Mouse (Mus musculus): ENCODE results near the gene Tmem25. TPM values are rescaled to one million over a fixed set of nuclear protein-coding genes. Genes with fewer than 3 reads are reported as not detected.

Tmem25 gene
- polyA plus RNA-seq, 1 experiment from 2014 or later, result 4.2 TPM

DNA sequence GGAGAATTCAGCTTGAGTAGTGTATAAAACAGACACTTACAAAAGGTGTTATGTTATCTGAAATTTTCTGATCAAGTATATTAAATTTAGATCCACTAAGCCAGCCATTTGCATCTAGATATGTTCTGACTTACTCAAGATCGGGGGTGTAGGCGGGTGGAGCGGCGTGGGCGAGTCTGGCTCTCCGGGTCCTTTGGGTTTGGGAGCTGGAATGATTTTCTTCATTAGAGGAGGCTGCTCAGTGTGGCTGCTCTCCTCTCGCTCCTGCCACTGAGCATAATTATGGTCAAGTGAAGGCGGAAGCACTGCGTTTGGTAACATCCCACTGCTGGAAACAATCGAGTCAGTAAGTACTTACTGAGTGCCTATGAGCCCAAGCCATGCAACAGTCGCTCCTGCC, 29.8 kb upstream of the Tmem25 start:
- 94% methylated on average over 11 of the region's 11 CpGs for WGBS
- Histone ChIP-seq H3K27ac (ENCODE audit: low read depth, low read length) (no peak overlapping the region; the same call in 1 of the 2 replicates), H3K27me3 (replicated peaks; ENCODE audit: control insufficient read depth, insufficient read depth, low read length) (no peaks in the 10 kb centered on the region), H3K4me2 (replicated peaks; ENCODE audit: low read depth) (no peak overlapping the region), H3K36me3 (ENCODE audit: control insufficient read depth, insufficient read depth) (peaks cover 92% of the 10 kb centered on the region), H3K9me3 (ENCODE audit: control insufficient read depth) (no peaks in the 10 kb centered on the region), H3K9ac (ENCODE audit: low read depth, low read length) (no peak overlapping the region), H3K4me3 (ENCODE audit: low read depth, low read length) (no peak overlapping the region), H3K4me1 (replicated peaks; ENCODE audit: control insufficient read depth, insufficient read depth, low read length) (no peaks in the 10 kb centered on the region)
- TF ChIP-seq CTCF (IDR thresholded peaks at IDR 0.05; ENCODE audit: low read depth), result no peak
- ATAC-seq, result no peak

DNA sequence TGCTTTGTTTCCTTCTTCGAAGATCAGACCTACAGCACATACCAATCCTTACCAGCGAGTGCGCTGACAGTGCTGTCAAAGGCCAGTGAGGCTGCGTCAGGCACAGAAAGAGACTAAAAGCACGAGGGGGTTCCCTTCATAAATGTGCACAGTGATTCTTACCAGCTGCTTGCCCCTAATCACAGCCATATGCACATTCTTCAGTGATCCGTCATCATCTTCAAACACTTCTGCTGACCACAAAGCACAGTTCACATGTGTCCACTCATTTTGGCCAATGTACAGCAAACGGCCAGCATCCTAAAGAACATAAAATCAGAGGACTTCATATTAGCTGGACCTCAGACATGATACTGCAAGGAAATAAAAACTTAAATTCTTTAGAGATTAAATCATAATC, 27.6 kb upstream of the Tmem25 start:
- H3K9ac ChIP-seq (ENCODE audit: low read depth, low read length), result no peak overlapping the region
- H3K27ac ChIP-seq (ENCODE audit: low read depth, low read length), result no peak overlapping the region
- 94% methylated on average over 7 of the region's 7 CpGs for WGBS
- no peaks in the 10 kb centered on the region for H3K27me3 ChIP-seq (replicated peaks; ENCODE audit: control insufficient read depth, insufficient read depth, low read length)
- H3K4me2 ChIP-seq (replicated peaks; ENCODE audit: low read depth), result no peak overlapping the region
- peaks cover 94% of the 10 kb centered on the region for H3K36me3 ChIP-seq (ENCODE audit: control insufficient read depth, insufficient read depth)
- H3K4me1 ChIP-seq (replicated peaks; ENCODE audit: control insufficient read depth, insufficient read depth, low read length), result no peaks in the 10 kb centered on the region
- no peak overlapping the region for H3K4me3 ChIP-seq (ENCODE audit: low read depth, low read length)
- no peak for TF ChIP-seq CTCF (IDR thresholded peaks at IDR 0.05; ENCODE audit: low read depth)
- ATAC-seq, result no peak
- H3K9me3 ChIP-seq (ENCODE audit: control insufficient read depth), result no peaks in the 10 kb centered on the region

DNA sequence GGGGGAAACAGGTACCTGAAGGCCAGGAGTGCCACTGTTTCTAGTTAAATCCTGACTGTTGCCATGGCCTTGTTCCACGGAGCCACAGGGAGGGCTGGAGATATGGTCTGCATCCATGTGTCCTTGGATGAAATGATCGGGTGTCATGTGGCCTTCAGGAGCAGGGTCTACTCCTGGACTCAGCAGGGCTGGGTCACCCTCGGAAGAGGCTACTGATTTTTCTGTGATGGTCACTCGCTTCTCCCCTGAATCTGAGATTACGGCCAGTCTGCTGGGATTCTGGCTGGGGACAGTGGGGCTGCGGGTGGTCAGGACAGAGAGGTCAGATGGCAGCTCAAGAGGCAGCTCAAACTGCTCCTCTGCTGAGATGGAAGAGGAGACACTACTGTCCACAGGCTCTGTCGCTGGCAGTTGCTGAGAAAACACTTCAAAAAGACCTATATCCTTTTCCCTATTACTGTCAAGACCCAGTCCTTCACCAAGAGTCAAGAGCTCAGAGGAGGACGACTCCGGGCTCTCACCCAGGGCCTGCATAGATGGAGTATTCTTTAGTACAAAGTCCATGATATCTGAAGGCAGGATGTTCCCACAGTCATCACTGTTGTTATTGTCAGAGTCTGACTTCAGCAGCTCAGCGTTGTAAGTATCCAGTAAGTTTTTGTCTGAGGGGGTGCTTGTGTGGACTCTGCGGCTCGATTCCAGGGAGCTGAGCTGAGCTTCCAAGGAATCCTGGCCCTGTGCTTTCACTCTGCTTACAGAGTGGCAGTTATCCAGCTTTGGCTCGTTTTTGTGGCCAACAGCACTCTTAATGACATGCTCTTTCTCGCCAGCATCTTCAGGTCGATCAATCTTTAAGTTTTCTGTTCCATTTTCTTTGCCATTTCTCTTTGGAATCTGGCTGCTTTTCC, 21.1 kb upstream of the Tmem25 start:
- Histone ChIP-seq H3K4me3 (ENCODE audit: low read depth, low read length) (no peak overlapping the region), H3K27ac (ENCODE audit: low read depth, low read length) (no peak overlapping the region), H3K4me2 (replicated peaks; ENCODE audit: low read depth) (no peak overlapping the region), H3K9ac (ENCODE audit: low read depth, low read length) (no peak overlapping the region), H3K36me3 (ENCODE audit: control insufficient read depth, insufficient read depth) (peaks cover 98% of the 10 kb centered on the region), H3K27me3 (replicated peaks; ENCODE audit: control insufficient read depth, insufficient read depth, low read length) (no peaks in the 10 kb centered on the region), H3K4me1 (replicated peaks; ENCODE audit: control insufficient read depth, insufficient read depth, low read length) (no peaks in the 10 kb centered on the region), H3K9me3 (ENCODE audit: control insufficient read depth) (no peaks in the 10 kb centered on the region)
- TF ChIP-seq CTCF (IDR thresholded peaks at IDR 0.05; ENCODE audit: low read depth), result no peak
- ATAC-seq, result no peak
- 90% methylated on average over 15 of the region's 15 CpGs for WGBS

DNA sequence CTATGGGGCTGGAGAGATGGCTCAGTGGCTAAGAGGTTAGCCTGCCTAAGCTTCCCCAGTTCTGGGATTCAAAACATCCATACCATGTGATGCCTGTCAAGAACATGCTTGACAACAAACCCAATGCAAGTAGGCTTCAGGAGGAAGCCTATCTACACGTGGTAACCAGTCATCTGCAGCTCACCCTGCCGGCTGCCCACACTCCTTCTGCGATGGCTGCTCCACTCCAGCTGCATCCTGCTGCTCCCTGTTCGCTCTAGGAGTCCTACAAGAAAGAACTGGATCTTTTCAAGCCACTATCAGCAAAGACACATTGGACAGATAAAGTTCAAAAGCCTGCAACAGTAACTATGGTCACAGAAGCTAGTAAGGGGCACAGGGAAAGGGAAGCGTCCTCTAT, 18.4 kb upstream of the Tmem25 start:
- no peaks in the 10 kb centered on the region for H3K9me3 ChIP-seq (ENCODE audit: control insufficient read depth)
- no peak overlapping the region for H3K27ac ChIP-seq (ENCODE audit: low read depth, low read length)
- no peak overlapping the region for H3K4me2 ChIP-seq (replicated peaks; ENCODE audit: low read depth)
- no peak overlapping the region for H3K9ac ChIP-seq (ENCODE audit: low read depth, low read length)
- no peaks in the 10 kb centered on the region for H3K27me3 ChIP-seq (replicated peaks; ENCODE audit: control insufficient read depth, insufficient read depth, low read length)
- ATAC-seq, result no peak
- peaks cover 100% of the 10 kb centered on the region for H3K36me3 ChIP-seq (ENCODE audit: control insufficient read depth, insufficient read depth)
- H3K4me1 ChIP-seq (replicated peaks; ENCODE audit: control insufficient read depth, insufficient read depth, low read length), result no peaks in the 10 kb centered on the region
- TF ChIP-seq CTCF (IDR thresholded peaks at IDR 0.05; ENCODE audit: low read depth), result no peak
- 90% methylated on average over 5 of the region's 5 CpGs for WGBS
- H3K4me3 ChIP-seq (ENCODE audit: low read depth, low read length), result no peak overlapping the region

DNA sequence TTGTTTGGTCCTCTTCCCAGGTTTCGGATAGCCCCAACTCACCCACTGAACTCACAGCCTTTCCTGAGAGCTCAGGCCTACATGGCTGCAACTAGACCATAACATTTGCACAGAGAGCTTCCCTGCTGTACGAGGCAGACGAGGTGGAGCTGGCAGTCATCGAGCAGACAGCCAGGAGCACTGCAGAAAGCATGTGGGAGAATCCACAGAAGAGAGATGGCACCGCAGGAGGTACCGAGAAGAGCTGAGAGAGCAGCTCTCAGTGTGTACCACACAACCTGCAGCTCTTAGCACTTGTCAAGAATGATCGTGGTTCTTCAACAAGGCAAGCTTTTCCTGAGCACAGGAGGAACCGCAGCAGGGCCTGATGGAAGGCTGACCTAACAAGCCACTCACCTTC, 15.1 kb upstream of the Tmem25 start:
- no peaks in the 10 kb centered on the region for H3K4me1 ChIP-seq (replicated peaks; ENCODE audit: control insufficient read depth, insufficient read depth, low read length)
- 95% methylated on average over 8 of the region's 8 CpGs for WGBS
- ATAC-seq, result no peak
- H3K27ac ChIP-seq (ENCODE audit: low read depth, low read length), result no peak overlapping the region
- no peak overlapping the region for H3K4me2 ChIP-seq (replicated peaks; ENCODE audit: low read depth)
- H3K4me3 ChIP-seq (ENCODE audit: low read depth, low read length), result no peak overlapping the region
- no peaks in the 10 kb centered on the region for H3K9me3 ChIP-seq (ENCODE audit: control insufficient read depth)
- no peaks in the 10 kb centered on the region for H3K27me3 ChIP-seq (replicated peaks; ENCODE audit: control insufficient read depth, insufficient read depth, low read length)
- no peak for TF ChIP-seq CTCF (IDR thresholded peaks at IDR 0.05; ENCODE audit: low read depth)
- H3K36me3 ChIP-seq (ENCODE audit: control insufficient read depth, insufficient read depth), result peaks cover 99% of the 10 kb centered on the region
- H3K9ac ChIP-seq (ENCODE audit: low read depth, low read length), result no peak overlapping the region

DNA sequence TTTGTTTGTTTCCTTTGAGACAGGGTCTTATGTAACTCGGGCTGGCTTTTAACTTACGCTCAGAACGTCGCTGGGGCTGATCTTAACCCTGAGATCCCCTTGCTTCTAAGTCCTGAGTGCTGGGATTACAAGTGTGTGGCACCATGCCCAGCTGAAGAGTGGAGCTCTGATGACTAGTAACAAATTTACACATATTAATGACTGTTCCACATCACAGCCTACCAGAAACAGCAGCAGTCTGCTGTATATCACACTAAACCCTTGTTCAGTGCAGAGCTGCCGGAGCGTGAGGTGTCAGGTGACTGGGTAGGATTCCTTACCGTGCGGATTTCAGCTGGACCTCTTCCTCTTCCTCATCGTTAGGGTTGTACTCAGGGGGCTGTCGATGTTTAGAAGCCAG, 11.2 kb upstream of the Tmem25 start:
- no peak for ATAC-seq
- peaks cover 95% of the 10 kb centered on the region for H3K36me3 ChIP-seq (ENCODE audit: control insufficient read depth, insufficient read depth)
- no peaks in the 10 kb centered on the region for H3K27me3 ChIP-seq (replicated peaks; ENCODE audit: control insufficient read depth, insufficient read depth, low read length)
- no peaks in the 10 kb centered on the region for H3K9me3 ChIP-seq (ENCODE audit: control insufficient read depth)
- no peaks in the 10 kb centered on the region for H3K4me1 ChIP-seq (replicated peaks; ENCODE audit: control insufficient read depth, insufficient read depth, low read length)
- no peak overlapping the region for H3K4me2 ChIP-seq (replicated peaks; ENCODE audit: low read depth)
- no peak for TF ChIP-seq CTCF (IDR thresholded peaks at IDR 0.05; ENCODE audit: low read depth)
- 89% methylated on average over 10 of the region's 10 CpGs for WGBS
- H3K9ac ChIP-seq (ENCODE audit: low read depth, low read length), result no peak overlapping the region
- H3K4me3 ChIP-seq (ENCODE audit: low read depth, low read length), result no peak overlapping the region
- H3K27ac ChIP-seq (ENCODE audit: low read depth, low read length), result no peak overlapping the region
